Comparison of ENCODE assay signal across 1 mouse cellular context in the genomic region with DNA sequence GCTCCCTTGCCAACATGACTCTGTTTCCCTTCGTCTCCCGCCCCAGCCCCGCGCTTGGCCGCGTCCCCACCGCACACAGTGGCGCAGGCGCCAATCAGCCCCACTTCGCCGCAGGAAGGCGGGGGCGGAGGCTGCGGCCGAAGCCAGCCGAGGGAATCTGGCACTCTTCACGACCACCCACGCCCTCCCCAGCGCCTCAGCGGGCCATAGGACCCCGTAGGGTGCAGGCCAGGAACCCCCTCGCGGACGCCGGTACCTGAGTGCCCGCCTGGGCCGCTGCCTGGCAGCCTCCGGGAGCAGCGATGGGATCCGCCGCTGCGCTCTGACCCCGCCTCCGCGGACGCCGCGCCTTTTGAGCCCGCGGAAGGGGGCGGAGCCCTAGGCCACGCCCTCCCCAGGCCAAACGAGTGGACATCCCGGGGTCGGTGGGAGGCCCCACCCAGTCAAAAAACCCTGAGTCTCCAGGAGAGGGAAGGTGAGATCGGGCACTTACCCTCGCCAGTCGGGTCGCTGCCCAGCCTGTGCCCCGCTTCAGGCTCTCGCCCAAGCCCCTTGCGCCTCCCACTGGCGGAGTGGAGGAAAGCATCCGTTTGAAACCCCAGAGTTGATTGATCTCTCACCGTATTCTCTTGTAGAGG.
TF ChIP-seq lines count a peak whose summit lies in the region.

A gene (minus strand): TSS at position 566 of the 638 bp plus-strand sequence.

TF ChIP-seq in CH12.LX, 34 proteins besides CTCF, POLR2A, EP300 and RAD21 (continued from another document):
- TF ChIP-seq NRF1 (IDR thresholded peaks at IDR 0.05; ENCODE audit: low read depth, low read length) = peak; percentile 70
- TF ChIP-seq NELFE (IDR thresholded peaks at IDR 0.05; ENCODE audit: low read depth, low read length) = peak; percentile 98
- no peak for TF ChIP-seq MAX (IDR thresholded peaks at IDR 0.05; ENCODE audit: low read length)
- TF ChIP-seq TBP (conservative IDR thresholded peaks at IDR 0.05; ENCODE audit: low read depth, low read length) = peak; percentile 94
